12 mouse cellular contexts compared by ENCODE assay signal in the genomic region with DNA sequence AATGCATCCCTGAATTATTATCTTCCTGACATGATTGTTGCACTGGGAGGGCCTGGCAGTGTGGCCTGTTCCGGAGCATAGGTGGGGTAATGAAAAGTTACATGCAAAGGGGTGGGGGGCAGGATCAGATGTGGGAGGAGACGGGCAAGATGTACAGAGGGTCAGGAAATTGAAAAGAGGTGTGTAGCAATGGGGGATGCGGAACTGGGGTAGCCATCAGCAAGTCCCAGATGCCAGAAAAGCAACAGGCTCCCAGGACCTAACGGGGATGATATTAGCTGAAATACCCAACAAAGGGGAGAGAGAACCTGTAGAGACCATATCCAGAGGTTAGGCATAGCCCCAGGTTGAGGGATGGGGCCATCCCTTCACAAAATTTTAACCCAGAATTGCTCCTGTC.
"Had no signal": no experiment of that assay in that cellular context is flagged by ENCODE, and none has a peak within 500 bp of the region (broad histone marks: within the 10 kb centered on the region; RNA-seq: fewer than 3 reads in every experiment).

No protein-coding gene starts in this region.

- DNase-seq: retina, postnatal 1 day; right cerebral cortex, adult 18-20 months; right cerebral cortex, postnatal 14 days; right cerebral cortex, postnatal 25 days; right cerebral cortex, postnatal 4 days; spleen, adult 18-20 months; thymus, adult 18-20 months; thymus, adult 2 months; thymus, postnatal 14 days; thymus, postnatal 25 days; thymus, postnatal 36 days; thymus, postnatal 4 days had no signal
